Mouse (Mus musculus): ENCODE data around the gene Jph4.

The Jph4 gene

DNA sequence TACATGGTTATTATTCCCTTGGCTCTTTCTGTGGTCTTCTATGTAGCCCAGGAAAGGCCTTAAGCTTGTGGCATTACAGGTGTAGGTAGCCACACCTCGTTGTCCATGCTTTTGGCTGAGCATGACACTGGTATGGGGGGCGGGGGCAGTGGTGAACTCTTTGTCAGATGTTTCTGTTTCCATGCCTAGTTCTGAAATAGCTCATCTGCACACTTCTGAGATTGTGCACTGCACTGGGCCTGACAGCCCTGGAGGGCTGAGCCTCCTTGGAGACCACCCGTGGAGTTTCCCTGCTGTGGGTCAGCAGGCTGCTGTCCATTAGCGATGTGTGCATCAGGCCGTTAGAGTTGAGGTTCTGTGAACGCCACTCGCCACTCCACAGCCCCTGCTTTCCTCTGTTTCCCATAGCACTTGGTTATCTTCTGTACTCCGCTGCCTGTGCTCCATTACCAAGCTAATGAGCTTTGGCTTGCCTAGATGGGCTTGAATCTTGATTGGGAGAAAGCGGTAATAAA lies 20.1 kb downstream of the Jph4 start:
- ATAC-seq (ENCODE audit: insufficient number of reproducible peaks, low FRiP score, low TSS enrichment) = no peak

DNA sequence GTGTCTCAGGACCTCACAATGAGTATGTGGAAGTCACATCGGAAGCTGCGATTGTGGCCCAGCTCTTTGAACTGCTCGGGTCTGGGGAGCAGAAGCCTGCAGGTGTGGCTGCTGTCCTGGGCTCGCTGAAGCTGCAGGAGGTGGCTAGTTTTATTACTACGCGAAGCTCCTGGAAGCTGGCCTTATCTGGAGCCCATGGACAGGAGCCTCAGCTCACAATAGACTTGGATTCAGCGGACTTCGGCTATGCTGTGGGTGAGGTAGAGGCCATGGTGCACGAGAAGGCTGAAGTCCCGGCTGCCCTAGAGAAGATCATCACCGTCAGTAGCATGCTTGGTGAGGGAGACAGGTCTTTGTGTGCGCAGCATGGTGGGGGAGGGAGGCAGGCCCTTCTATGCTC lies 21.1 kb downstream of the Jph4 start:
- no peak for ATAC-seq (ENCODE audit: insufficient number of reproducible peaks, low FRiP score, low TSS enrichment)

DNA sequence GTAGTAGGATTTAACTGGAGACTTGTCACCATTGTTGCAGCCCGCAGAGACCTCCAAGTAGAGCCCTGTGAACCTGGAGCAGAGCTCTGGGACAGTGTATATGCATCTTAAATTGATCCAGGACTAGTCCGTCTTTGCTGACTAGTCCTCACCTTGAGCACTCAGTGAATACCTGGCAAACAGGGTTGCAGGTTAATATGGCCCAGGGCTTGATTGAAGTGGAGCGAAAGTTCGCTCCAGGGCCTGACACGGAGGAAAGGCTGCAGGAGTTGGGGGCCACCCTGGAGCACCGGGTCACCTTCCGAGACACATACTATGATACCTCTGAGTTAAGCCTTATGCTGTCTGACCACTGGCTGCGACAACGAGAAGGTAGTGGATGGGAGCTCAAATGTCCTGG lies 21.5 kb downstream of the Jph4 start:
- ATAC-seq (ENCODE audit: insufficient number of reproducible peaks, low FRiP score, low TSS enrichment) = no peak

DNA sequence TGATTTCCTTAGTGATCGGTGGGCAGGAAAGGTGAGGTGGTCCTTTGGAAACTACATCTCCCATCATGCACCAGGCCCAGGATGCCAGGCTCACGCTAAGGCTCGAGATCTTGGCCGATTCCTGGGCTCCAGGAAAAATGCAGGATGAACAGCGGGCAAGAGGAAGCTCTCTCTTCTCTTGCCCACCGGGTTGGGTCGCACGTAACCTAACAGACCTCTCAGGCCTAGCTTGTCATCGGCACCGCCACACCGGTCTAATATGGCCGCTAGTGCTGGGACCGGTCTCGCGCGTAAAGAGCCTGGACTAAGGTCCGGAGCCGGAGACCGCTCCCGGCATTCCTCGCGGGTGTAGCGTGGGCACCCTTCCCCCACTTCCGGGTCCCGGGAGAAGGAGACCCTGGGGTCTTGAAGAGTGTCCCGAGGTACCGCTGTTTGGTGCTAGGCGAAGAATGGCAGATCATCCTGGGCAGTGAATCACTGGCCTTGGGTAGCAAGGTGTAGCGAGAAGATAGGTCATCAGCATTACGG lies 22.0 kb downstream of the Jph4 start, which contains the start of gene Thtpa:
TSS of gene Thtpa (plus strand) at position 81 of the 528 bp plus-strand sequence.
- ATAC-seq (ENCODE audit: insufficient number of reproducible peaks, low FRiP score, low TSS enrichment) = peak; percentile 56; the same call in 1 of the 2 replicates

DNA sequence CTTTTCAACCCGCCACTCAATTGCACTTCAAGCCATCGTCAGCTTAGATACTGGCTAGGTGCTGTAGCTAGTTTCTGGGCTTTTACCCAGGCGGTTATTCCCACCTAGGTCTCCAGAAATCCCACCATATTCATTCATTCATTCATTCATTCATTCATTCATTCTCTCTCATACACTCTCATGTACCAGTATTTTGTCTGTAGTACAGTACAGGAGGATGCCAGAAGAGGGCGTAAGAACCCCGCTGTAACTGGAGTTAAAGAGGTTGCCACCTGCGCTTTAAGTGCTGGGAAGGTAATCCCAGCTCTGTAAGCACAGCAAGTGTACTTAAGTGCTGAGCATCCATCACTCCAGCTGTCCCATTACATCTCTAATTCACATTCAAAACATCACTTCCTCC lies 22.8 kb downstream of the Jph4 start:
- no peak for ATAC-seq (ENCODE audit: insufficient number of reproducible peaks, low FRiP score, low TSS enrichment)

DNA sequence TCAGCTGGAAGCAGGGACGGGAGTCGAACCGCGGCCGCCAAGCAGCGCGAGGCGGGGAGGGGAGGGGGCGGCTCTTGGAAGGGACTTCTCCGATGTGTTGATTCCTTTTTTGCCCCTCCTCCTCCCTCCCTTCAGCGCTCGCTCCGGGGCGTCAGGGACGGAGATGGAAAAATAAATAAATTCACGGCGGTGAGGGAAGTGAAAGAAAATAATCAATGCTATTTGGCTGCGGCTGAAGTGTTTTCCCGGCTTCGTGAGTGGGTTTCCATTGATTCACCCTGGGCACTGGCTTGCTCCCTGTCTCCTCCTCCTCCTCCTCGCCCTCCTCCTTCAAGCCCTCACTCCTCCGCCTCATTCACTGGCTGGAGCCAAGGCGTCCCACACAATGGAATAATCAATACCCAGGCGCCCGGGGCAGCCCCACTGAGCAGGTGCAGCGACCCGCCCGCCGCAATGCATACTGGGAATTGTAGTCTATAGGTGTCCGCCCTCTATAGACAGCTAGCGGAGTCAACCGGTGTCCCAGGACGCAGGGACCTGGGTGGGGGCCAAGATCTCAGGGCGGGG lies 24.6 kb downstream of the Jph4 start, which contains the start of gene Zfhx2:
TSS of gene Zfhx2 (minus strand) at position 314 of the 567 bp plus-strand sequence.
- peak; percentile 83 for ATAC-seq (ENCODE audit: insufficient number of reproducible peaks, low FRiP score, low TSS enrichment)

DNA sequence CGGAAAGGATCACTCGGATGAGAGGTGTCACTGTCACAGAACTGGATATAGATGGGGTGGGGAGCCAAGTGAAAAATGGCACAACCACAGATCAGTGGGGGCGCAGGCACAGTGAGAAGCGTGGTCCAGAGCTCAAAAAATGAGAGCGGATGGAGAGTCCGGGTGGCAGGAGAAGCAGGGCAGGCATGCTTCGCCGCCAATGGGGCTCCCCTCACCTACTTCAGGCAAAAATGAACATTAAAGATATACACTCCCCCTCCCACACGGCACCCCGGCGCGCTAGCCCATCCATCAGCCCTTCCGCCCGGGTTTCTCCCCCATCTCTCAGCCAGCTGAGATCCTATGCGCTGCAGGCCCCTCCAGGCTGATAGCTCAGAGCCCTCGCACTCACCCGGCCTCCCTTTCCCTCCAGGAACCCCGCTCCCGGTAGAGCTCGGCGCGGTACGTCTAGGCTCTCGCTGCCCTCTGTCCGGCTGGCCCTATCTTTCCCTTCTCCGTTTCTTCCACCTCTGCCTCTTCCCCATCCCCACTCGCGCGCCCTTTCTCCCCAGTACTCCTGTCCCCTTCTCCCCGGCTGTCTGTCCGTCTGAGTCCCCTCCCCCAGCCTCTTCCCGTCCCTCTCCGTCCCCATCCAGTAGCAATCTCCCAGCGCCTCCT lies 25.4 kb downstream of the Jph4 start:
- ATAC-seq (ENCODE audit: insufficient number of reproducible peaks, low FRiP score, low TSS enrichment) = no peak

DNA sequence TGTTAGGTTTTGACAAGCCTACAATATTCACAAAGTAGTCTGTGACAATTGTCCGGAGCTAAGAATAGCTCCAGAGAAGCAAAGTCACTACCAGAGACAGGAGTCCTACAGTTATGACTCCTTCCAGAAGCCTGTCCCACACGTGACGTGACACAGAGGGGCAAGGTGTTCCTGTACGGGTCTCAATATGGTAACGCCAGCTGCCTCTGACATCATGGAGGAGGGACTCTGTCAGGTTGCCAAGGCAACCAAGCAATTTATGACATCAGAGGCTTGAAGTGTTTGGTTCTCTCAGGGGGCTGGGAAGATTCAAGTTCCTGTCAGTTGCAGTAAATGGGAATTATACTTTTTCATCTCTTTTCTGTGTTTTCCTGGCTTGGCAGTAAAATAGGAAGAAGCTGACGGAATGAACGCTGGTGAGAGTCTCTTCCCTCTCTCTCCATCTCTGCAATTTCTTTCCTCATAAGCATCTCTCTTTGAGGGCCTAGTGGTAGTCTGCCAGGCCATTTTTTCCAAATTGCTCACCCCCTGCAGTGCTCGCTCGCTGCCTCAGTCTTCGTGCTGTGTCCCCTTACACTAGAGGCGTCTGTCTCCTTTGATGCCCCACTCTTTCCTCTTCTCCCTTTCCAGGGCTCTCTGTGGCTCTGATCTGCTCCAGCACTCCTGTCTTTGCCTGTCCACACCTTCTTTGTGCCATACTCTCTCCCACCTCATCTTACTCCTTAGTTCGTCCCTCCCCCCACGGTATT lies 27.4 kb downstream of the Jph4 start:
- no peak for ATAC-seq (ENCODE audit: insufficient number of reproducible peaks, low FRiP score, low TSS enrichment)

DNA sequence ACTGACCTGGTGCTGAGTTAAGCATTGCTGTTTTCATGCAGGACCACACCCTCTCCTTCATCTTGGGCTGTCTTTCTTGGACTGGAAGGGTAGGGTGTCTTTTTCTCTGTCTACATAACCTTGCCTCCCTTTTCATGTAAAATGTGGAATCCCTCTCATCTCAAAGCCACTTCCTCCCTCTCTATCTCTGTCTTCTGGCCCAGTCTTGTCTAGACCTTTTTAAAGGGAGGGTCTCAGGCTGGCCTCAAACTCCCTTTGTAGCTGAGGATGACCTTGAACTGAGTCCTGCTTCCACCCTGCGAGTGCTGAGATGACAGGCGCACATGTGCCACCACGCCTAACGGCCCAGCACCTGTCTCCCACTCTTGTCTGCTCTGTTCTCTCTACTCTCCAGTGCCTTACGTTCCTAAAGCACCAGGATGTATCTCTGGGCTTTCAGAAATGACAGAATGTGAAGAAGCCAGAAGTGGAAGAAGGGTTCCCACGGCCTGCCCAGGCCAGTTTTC lies 30.7 kb downstream of the Jph4 start:
- no peak for ATAC-seq (ENCODE audit: insufficient number of reproducible peaks, low FRiP score, low TSS enrichment)

DNA sequence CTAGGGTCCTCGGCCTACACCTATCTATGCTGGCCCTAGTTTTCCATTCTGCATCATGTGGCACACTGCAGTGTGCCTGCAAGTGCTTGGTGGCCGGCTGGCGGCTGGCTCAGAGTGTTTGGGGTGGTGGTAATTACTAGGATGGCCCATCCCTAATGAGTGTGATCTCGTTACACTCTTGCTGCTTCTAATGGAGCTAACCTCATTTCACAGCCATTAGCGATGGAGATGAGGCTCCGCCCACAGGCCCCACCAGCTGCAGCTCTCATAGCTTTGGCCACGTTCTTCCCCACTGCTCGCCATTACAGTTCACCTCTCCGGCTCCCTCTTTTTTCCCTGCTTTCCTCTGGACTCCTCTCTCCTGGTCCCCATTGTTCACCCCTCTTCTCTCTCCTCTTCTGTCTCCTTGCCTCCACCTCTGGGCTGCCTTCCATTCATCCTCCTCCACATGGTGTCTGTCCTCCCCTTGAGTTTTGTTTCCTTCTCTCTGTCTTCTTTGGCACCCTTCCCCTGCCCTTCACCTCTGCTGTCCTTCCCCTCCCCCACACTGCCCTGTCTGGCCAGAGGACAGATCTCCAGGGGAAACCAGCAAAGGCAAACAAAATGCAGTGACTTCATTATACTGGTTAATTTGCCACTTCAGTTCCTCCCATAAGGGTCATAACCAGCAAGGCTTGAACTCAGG lies 31.3 kb downstream of the Jph4 start:
- ATAC-seq (ENCODE audit: insufficient number of reproducible peaks, low FRiP score, low TSS enrichment) = no peak

DNA sequence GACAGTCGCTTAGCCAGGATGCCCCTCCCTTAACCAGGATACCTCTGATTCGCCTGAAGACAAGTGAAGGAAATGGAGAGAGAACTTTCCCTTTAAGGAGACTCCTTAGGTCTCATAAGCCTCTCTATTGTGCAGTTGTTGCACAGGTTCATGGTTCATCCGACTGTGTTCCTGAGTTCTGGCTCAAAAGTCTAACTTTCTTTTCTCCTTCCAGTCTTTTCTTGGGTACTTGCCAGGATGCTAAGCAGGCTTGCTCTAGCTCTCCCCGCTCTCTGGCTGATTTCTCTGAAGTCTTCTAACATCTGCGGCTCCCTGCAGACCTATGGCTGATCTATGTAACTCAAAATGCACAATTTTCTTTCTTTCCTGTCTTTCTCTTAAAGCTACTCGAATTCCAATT lies 33.3 kb downstream of the Jph4 start:
- no peak for ATAC-seq (ENCODE audit: insufficient number of reproducible peaks, low FRiP score, low TSS enrichment)

DNA sequence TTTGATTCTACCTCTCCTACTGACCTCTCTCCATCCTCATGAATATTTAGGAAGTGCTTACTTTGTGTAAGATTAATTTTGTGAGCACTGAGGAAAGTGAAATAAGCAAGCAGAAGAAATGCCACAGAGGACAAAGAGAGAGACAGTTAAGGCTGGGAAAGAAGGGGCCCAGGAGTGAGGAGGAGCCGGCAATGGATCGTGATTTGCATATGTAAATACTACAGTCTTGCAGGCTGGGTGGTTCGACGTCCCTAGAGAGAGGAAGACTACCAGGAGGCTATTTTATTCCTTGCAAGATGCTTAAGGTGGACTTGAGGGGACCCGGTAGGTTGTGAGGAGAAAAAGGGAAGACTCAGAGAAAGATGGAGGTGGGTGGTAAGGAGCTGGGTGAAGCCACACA lies 35.6 kb downstream of the Jph4 start:
- no peak for ATAC-seq (ENCODE audit: insufficient number of reproducible peaks, low FRiP score, low TSS enrichment)

DNA sequence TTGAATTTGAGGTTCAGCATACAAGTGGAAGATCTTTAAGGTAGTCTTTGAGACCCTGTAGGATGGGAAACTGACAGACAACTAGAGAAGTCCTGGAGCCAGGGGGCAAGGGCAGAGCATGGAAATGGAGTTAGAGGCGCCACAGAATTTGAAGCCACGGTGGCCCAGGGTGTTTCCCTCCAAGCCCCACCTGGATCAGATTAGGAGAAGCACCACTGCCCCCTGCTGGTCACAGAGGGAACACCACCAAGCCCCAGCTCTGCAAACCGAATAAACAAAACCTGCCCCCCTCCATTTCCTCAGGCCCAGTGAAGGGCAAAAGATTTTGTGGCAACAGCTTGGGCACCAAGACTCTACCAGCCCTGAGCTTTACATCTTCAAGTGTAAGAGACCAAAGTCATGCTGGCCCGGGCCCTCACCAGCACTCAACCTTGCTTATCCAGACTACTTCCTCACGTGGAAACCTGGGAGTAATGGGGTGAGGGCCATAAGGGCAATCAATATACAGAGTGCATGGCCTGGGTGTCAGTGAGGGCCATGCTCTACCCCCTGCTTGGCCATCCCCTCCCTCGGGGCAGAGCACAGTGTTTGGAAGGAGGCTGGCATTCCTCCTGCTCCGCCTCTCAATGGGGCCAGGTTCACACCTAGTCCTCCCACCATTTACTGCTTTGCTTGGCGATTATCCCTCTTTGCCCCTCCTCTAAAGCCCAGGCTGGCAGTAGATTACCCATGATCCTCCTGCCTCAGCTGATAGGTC lies 37.3 kb downstream of the Jph4 start:
- ATAC-seq (ENCODE audit: insufficient number of reproducible peaks, low FRiP score, low TSS enrichment) = peak; percentile 41; the same call in 1 of the 2 replicates

DNA sequence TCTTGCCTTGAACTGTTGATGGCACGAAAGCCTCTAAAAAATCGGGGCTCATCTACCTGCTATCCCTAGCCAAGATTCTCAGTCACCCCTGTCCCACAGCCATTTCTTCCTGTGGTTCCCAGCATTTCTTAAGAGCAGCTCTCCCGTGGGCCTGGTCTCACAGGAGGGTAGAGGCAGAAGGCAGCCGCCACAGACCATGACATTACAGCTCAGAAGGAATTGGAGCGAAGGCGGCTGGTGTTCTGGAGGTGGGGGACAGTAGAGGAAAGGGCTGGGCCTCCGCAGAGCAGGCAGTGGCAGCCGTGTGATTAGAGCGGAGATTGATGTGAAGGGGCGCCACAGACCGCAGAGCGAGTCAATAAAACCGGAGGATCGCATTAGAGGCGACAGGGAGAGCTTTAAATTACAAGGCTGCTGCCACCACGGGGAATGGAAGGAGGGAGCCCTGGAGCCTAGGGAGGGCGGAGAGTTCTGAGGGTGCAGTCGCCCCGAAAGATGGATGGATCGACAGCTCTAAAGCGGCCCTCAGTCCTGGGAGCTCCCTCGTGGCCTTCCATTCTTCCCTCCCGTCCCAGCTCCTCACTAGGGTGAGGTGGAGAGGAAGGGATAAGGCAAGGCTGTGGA lies 38.3 kb downstream of the Jph4 start:
- ATAC-seq (ENCODE audit: insufficient number of reproducible peaks, low FRiP score, low TSS enrichment) = 0 out of 2 replicates have a peak, but pooled peaks have one; percentile 3

DNA sequence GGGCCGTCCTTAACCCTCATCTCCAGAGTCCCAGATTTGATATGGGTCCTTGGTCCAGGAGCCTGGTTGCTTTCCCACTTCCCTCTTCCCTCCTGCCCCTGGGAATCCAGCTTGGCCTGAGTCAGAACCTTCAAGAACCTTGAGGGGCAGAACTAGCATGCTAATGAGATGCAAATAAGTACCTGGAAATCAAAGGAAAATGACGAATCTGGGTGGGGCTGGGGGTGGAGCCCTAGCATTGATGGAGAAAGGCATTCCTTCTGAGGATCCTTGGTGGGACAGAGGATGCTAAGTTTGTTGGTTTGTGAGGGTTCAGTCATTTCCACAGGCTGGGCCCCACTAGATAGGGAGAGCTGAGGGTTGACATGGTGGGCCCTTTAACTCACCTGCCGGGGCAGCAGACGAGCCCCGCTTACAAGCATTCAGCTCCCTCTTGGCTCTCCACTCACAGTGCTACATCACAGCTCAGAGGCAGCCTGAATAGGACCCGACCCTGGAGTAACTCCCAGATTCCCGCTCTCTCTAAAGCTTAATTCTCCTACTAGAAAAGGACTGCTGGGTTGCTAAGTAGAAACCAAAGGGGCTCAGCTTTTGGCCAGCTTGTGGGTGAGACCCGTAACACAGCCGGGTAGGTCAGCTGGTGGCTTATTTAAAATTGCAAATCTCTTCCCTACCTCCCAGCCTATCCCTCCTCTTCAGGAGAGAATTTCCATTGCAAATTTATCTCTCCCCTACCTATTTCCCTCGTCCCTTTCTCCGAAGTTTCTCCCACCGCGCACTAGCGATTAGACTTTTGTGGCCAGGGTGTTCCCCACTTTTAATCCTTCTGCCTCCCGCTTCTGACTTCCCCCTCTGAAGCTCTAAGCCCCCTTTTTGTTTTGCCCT lies 39.0 kb downstream of the Jph4 start:
- ATAC-seq (ENCODE audit: insufficient number of reproducible peaks, low FRiP score, low TSS enrichment) = no peak

DNA sequence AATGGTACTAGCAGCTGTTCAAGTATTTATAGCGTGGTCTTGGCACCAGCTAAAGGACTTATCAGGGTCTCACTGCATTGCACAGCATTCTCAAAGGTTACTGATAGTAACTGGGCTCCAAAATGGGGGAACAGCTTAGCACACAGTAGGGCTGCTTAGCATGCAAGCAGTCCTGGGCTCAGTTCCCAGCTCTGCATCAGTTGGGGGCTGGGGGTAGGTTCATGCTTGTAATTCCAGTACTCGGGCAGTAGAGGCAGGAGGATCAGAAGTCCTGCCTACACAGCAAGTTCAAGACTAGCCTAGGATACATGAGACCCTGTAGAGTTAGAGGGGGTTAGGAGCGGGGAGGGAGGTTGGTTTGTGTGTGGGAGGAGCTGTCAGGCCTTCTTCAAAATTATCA lies 39.8 kb downstream of the Jph4 start:
- no peak for ATAC-seq (ENCODE audit: insufficient number of reproducible peaks, low FRiP score, low TSS enrichment)

DNA sequence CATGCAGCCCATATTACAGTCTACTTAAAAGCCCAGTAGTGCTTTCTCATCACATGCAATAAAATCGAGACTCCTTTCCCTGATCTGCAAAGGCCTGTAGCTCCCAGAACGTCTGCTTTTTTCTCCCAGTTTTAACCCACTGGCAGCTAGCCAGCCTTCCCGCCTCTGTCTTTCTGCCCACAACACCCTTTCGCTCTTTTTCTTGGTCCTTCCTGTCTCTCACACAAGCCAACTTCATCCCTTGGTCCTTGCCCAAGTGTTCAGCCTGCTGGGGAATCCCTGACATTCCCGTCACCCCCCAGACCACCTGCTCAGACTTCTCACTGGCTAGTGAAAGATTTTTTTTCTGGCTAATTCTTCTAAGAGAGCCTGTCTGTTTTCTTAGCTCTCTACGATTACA lies 40.5 kb downstream of the Jph4 start:
- ATAC-seq (ENCODE audit: insufficient number of reproducible peaks, low FRiP score, low TSS enrichment) = no peak

DNA sequence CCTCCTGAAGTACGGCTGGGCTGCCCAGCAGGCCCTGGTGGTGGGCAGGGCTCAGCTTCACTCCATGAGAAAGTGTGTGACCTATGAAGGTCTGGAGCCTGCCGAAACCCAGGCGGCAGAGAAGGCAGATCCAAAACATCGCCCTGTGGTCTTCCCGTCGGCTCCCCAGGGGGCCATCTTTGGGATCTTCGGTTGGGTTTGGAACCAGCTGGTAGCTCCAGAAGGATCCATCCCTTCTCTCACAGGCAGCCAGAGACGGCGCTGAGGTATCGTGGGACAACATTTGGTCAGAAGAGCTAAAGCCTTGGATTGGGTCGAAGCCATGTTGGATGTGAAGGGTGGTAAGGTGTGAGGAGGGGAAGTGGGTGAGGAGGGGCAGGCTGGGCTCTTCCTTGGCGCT lies 42.3 kb downstream of the Jph4 start:
- no peak for ATAC-seq (ENCODE audit: insufficient number of reproducible peaks, low FRiP score, low TSS enrichment)

All from cerebellum, adult (tissue).